Mouse (Mus musculus): ENCODE results near the gene Stk11ip. TPM values are rescaled to one million over a fixed set of nuclear protein-coding genes. Genes with fewer than 3 reads are reported as not detected.

Gene Stk11ip
- 1 to 10 TPM; 6.2 to 8.4 TPM for total RNA-seq (2021)
- long read RNA-seq, experiment 1, full-length matches to known transcripts: 6 of 9 reads
- long read RNA-seq, experiment 1, partial matches to known transcripts: 1 of 9 reads
- long read RNA-seq, experiment 1, other reads (novel, unspliced or antisense): 2 of 9 reads
- long read RNA-seq, experiment 2, full-length matches to known transcripts: 9 of 13 reads
- long read RNA-seq, experiment 2, partial matches to known transcripts: 2 of 13 reads
- long read RNA-seq, experiment 2, other reads (novel, unspliced or antisense): 2 of 13 reads

DNA sequence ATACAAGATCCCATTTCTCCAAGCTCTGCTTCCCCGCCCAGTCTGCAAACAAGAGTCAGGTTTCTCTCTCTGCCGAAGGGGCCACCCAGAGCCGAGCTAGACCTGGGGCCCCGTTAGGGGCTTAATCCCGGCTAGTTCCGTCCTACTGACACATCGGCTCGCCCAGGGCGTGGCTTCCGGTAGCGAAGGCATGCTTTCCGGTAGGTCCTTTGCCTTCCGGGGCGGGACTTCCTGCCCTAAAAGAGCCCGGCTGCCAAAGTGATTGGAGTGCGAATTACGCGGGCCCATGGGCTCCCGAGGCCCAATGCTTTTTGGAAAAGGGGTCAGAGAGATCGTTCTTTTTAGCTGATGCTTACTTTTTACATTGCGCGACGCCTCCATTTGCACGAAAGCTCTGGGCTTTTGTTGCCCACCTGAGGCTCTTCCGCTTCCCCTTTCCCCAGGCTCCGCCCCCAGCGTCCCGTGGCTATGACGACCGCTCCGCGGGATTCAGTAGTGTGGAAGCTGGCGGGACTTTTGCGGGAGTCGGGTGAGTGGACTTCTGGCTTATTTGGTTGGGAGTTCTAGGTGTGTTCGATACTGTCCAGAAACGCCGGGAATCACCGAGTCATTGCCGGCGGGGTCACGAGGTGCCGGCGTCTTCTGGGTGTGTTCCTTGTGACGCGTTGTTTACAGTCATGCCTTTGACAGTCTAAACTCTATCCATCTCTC is at the start of gene Stk11ip:
TSS of gene Stk11ip (plus strand) at position 209 of the 711 bp plus-strand sequence.
- peak; percentile 96 for DNase-seq
- no peak for TF ChIP-seq CTCF (IDR thresholded peaks at IDR 0.05)
- intact Hi-C loops (cut with DNase I): no loop called here
- peak within 1 kb of the TSS; percentile 97 for H3K27ac ChIP-seq
- H3K4me3 ChIP-seq: peak within 1 kb of the TSS; percentile 85

DNA sequence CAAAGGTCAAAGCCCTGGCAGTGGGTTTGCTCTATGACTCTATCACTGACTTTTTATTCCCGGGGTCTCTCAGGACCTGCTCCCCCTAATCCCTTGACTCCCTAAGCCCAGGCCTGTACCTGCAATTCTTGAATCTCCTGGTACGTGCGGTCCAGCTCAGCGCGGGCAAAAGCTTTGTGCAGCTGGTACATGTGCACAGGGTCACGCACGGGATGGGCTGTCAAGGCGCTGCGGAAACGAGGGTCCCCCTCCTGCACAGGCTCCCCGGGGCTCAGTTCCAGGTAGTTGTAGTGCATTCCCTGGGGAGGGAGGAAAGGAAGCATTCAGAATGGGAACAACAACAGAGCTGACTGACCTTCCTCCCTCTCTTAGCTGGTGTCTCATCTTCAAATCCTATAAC is 44.9 kb upstream of the Stk11ip start:
- no peak for TF ChIP-seq CTCF (IDR thresholded peaks at IDR 0.05)
- intact Hi-C loops (cut with DNase I): no loop called here
- Histone ChIP-seq H3K4me3 (no peak overlapping the region), H3K27ac (no peak overlapping the region)
- DNase-seq: no peak

DNA sequence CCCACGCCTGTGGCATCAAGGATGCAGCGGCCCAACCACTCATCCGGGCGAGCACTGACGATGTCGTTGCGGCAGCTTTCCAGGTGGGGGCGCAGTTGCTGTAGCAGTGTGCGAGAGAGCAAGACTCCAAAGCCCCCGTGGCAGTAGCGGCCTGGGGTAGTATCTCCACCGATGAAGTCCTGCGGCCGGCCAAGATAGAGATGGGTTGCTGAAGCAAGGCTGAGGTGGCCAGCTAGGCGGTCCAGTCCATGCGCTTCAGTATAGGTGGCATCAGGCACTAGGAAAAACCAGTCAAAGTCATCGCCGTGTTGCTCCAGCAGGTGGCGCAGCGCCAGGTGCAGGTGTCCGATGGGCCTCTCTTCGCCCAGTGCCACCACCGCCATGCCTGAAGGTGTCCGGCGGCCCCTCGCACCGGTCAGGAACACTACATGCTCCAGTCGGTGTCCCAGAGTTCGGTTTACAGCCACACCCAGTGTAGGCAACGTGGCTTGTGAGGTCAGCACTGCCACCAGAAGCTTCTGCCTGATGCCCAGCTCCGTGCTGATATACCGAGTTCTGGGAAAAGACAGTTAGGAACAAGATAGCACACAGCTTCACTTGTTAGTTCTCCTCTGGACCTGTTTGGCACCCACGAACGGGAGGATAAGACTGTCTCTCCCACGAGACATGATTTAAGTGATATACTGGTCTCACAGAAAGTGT is 43.9 kb upstream of the Stk11ip start:
- H3K4me3 ChIP-seq: peak overlapping the region; percentile 50
- intact Hi-C loops (cut with DNase I): loop anchor here (1.0 kb wide), 2 partner anchors 82 to 120 kb away; no protein-coding TSS in a partner anchor
- DNase-seq: peak; percentile 88
- H3K27ac ChIP-seq: no peak overlapping the region
- peak; percentile 75 for TF ChIP-seq CTCF (IDR thresholded peaks at IDR 0.05)

DNA sequence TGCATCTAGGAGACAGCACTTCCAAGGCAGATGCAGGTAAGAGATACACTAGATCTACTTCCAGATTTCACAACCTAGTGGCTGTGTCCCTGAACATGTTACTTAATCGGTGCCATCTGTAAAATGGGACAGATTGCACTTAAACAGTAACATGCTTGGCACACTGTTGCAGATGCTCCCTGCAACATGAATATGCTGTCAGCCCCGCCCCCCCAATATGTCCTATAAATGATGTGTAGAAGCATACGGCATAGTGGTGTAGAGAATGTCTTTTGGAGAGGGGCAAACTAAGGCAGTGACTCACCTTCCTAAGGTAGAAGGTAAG is 43.4 kb upstream of the Stk11ip start:
- TF ChIP-seq CTCF (IDR thresholded peaks at IDR 0.05): no peak
- no peak for DNase-seq
- Histone ChIP-seq H3K27ac (no peak overlapping the region), H3K4me3 (peak overlapping the region; percentile 79)
- intact Hi-C loops (cut with DNase I): loop anchor here (1.0 kb wide), 2 partner anchors 81 to 119 kb away; no protein-coding TSS in a partner anchor

DNA sequence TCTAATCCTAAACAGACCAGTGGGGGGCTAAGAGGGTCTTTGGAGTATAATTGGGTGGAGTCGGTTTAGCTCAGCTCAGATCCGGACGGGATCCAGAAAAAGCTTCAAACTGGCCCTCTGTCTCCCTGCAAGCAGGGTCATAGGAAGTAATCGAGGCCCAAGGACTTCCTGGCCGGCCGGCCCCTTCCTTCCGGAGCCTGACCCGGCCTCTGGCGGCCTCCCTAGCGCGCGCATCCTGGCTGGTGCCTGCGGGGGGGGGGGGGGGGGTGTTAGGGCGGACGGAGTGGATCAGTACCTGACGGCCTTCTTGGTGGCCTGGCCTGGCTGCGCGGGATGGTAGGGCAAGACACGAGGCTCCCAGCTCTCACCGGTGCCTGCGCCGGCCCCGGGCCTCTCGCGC is 42.8 kb upstream of the Stk11ip start:
- TF ChIP-seq CTCF (IDR thresholded peaks at IDR 0.05): no peak
- peak; percentile 63 for DNase-seq
- intact Hi-C loops (cut with DNase I): no loop called here
- peak overlapping the region; percentile 88 for H3K27ac ChIP-seq
- peak overlapping the region; percentile 79 for H3K4me3 ChIP-seq

DNA sequence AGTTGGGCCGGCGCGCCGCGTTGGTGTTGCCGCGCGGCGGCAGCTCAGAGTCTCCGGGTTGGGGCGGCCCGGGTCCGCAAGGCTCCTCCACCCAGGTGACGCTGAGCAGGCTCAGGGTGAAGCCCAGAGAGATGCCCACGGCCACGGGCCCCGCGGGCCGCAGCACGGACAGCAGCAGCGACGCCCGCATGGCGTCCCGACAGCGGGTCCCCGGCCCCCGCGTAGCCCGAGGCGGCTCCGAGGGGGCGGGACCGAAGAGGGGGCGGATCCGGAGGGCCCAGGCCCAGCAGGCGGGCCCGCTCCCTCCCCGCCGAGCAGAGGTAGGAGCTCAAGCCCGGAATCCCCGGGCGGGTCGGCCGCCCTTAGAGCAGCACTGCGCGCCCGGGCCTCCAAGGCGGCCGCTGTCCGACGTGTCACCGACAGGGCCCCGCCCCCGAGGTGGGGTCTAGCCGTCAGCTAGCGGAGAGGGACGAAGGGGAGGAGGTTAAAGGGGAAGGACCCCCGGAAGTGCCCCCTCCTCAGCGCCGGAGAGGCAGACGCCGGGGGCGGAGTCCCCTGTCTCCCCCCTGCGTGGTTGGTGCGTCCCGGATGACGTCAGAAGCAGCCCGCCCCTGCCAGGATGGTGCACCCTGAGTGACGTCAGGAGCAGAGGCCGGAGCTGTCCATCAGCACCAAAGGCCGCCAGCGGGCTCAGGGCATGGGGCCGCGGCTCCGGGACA is 42.3 kb upstream of the Stk11ip start, which contains the start of the genes Chpf and Tmem198:
TSS of gene Chpf (minus strand) at position 392 of the 719 bp plus-strand sequence.
TSS of gene Tmem198 (plus strand) at position 617 of the 719 bp plus-strand sequence.
- Histone ChIP-seq H3K4me3 (peak within 1 kb of the TSS; percentile 79), H3K27ac (peak within 1 kb of the TSS; percentile 88)
- TF ChIP-seq CTCF (IDR thresholded peaks at IDR 0.05): no peak
- DNase-seq: peak; percentile 95
- intact Hi-C loops (cut with DNase I): no loop called here

DNA sequence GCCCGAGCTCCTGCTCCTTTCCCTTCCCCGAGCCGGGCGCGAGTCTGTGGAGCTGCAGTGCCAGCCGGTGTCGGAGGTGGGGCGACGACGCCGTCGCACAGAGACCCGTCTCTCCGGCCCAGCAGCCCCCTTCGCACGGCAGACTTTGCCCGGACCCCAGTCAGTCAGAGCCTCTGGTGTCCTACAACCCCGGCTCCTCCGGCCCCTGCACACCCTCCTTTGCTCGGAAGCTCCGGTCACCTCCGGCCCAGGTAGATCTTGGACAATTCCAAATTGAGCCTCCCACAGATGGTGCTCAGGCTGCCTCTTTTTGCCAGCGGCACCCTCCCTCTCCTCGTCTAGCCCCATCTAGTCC is 41.7 kb upstream of the Stk11ip start:
- Histone ChIP-seq H3K4me3 (peak overlapping the region; percentile 79), H3K27ac (peak overlapping the region; percentile 88)
- intact Hi-C loops (cut with DNase I): no loop called here
- no peak for TF ChIP-seq CTCF (IDR thresholded peaks at IDR 0.05)
- DNase-seq: no peak

DNA sequence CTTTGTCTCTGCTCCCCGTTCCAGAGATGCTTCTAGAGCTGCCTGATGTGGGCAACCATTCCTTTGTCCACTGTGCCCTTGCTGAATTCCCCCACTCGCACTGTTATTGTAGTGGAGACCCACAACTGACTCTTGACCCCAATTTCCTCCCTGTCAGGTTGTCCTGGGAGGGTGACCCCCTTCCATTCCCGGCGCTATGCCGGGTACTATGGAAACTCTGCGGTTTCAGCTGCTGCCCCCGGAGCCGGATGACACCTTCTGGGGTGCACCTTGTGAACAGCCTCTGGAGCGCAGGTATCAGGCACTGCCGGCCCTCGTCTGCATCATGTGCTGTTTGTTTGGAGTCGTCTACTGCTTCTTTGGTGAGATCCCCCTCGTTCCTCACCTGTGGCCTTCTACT is 41.3 kb upstream of the Stk11ip start:
- Histone ChIP-seq H3K27ac (no peak overlapping the region), H3K4me3 (peak overlapping the region; percentile 79)
- intact Hi-C loops (cut with DNase I): no loop called here
- no peak for TF ChIP-seq CTCF (IDR thresholded peaks at IDR 0.05)
- no peak for DNase-seq

DNA sequence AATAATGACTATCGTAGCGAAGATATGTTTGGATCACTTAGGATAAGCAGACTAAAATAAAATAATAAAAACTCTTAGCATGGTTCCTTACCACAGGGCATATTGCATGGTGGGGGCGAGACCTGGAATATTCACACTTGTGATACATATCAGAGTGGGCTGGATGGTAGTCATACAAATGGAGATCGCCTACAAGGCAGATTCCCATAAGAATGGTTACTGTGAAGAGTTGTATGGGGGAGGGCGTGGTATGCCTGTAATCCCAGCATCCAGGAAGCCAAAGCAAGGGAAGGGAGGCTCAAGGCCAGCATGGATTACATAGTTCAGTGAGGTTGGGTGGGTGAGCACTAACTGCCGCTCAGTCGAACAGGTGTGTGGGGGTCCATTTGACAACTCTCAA is 40.6 kb upstream of the Stk11ip start:
- no peak for TF ChIP-seq CTCF (IDR thresholded peaks at IDR 0.05)
- intact Hi-C loops (cut with DNase I): no loop called here
- DNase-seq: no peak

DNA sequence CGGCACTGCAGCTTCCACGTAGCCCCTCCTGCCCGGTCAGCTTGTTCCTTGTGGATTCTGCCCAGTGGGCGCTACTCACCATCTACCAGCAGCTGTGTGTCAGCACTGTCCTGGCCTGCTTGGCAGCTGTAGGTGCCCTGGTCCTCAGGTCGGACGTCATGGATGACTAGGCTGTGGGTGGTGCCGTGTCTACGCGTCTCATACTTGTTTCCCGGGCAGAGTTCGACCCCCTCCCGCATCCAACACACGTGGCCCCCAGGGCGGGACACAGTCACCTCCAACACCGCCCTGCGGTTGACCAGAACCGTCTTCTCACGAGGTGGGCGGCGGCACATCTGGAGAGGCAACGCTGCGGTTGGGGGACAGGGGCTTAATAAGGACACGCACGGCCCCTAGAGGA is 34.8 kb upstream of the Stk11ip start:
- TF ChIP-seq CTCF (IDR thresholded peaks at IDR 0.05): no peak
- no peak for DNase-seq
- no peak overlapping the region for H3K4me3 ChIP-seq
- intact Hi-C loops (cut with DNase I): no loop called here
- no peak overlapping the region for H3K27ac ChIP-seq

More for the DNA sequence above, 40.6 kb upstream of the Stk11ip start:
- Histone ChIP-seq H3K27ac (no peak overlapping the region), H3K4me3 (no peak overlapping the region)

DNA sequence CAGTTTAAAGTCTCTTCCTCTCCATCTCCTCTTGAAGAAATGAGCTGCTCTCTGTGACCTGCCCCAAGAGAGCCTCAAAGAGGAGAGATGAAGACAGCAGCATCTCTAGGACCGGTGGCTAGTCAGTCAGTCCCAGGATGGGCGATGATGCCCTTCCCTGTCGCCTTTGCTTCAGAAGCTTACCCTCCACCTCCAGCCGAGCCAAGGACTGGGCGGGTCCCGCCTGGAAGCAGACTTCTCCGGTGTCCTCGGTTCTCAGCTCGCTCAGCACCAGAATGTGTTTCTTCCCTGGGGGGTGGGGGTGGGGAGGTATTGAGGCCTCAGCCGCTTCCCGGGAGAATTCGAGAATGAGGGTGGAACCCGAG is 34.3 kb upstream of the Stk11ip start:
- Histone ChIP-seq H3K27ac (no peak overlapping the region), H3K4me3 (peak overlapping the region; percentile 69)
- no peak for TF ChIP-seq CTCF (IDR thresholded peaks at IDR 0.05)
- no peak for DNase-seq
- intact Hi-C loops (cut with DNase I): no loop called here

DNA sequence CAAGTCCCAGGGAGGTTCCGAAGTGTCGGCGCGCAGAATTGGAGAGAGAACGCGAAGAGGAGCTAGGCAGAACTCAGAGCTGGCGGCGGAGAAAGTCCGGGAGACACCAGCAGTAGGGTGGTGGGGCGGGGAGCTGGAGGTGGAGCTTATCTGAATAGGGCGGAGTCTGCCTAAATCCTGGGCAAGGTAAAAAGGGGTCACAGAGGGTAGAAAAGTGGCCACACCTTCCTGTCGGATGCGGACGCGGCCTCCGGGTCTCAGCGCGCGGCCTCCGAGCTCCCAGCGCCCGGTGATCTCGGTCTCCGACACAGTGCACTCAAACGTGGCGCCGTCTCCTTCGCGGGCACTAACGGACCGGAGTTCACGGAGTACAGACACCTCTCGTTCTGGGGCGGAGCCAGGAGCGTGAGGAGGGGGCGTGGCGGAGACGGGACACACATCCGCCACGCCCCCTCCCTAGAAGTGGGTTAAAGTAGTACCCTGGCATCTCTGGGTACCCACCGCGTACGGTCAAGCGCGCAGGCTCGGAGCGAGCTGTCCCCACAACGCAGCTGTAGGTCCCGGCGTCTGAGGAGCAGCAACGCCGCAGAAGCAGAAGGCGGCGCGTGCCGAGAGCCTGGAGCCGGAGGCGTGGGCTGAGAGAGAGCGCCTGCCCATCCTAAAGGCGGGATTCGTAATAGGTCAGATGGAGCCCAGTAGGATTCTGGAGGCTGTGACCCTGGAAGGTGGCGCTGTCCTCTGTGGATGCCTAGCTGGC is 33.7 kb upstream of the Stk11ip start:
- DNase-seq: peak; percentile 71
- intact Hi-C loops (cut with DNase I): no loop called here

More for the DNA sequence above, 33.7 kb upstream of the Stk11ip start:
- Histone ChIP-seq H3K4me3 (peak overlapping the region; percentile 69), H3K27ac (no peak overlapping the region)
- no peak for TF ChIP-seq CTCF (IDR thresholded peaks at IDR 0.05)
